Mouse (Mus musculus) ES-Bruce4 (cell line): ENCODE data around the gene Dpp6. TPM values are rescaled to one million over a fixed set of nuclear protein-coding genes. Genes with fewer than 3 reads are reported as not detected.

Experiments
- H3K27ac ChIP-seq: 2 replicates; pipeline ENCODE4 v1.5.1; 2012; ENCODE audit warnings: low read length, inconsistent platforms; ENCODE audit not compliant: insufficient read depth
- H3K27me3 ChIP-seq: 2 replicates; pipeline ENCODE4 v1.6.1; 2012; ENCODE audit warnings: mild to moderate bottlenecking, low read length, inconsistent platforms; ENCODE audit not compliant: control insufficient read depth, poor library complexity, insufficient read depth, severe bottlenecking
- H3K36me3 ChIP-seq: 2 replicates; pipeline ENCODE4 v1.6.1; 2012; ENCODE audit warnings: inconsistent platforms, mild to moderate bottlenecking, low read length, moderate library complexity; ENCODE audit not compliant: control insufficient read depth, poor library complexity, insufficient read depth, severe bottlenecking
- H3K4me1 ChIP-seq: one replicate; pipeline ENCODE4 v1.8.1; 2011; ENCODE audit warnings: low read length; ENCODE audit not compliant: control insufficient read depth, insufficient read depth
- H3K4me3 ChIP-seq: 2 replicates; pipeline ENCODE4 v1.5.1; 2011; ENCODE audit warnings: low read depth, mild to moderate bottlenecking, low read length
- H3K9ac ChIP-seq: 2 replicates; pipeline ENCODE4 v1.6.1; 2012; ENCODE audit warnings: low read depth, mild to moderate bottlenecking, inconsistent platforms; ENCODE audit not compliant: poor library complexity, severe bottlenecking
- H3K9me3 ChIP-seq: replicated peaks from 2 replicates; pipeline ENCODE4 v1.6.1; 2012; ENCODE audit warnings: mild to moderate bottlenecking, low read length, inconsistent platforms; ENCODE audit not compliant: control insufficient read depth, poor library complexity, insufficient read depth, severe bottlenecking
- CTCF ChIP-seq: IDR thresholded peaks from one replicate; pipeline ENCODE4 v1.8.1; 2011; ENCODE audit warnings: low read depth, low read length
- EP300 ChIP-seq: IDR thresholded peaks from 2 replicates; pipeline ENCODE4 v1.6.1; 2011; ENCODE audit warnings: low read depth, low read length; ENCODE audit not compliant: insufficient read depth
- POLR2A ChIP-seq: IDR thresholded peaks from one replicate; pipeline ENCODE4 v1.8.1; 2011; ENCODE audit warnings: low read length; ENCODE audit not compliant: insufficient read depth
- polyA plus RNA-seq: library from polyadenylated mRNA; stranded (reverse); fragments of >200 nt; gene quantifications from 2 replicates; pipeline ENCODE4 v1.2.4, GENCODE M21; 2011; ENCODE audit warnings: low read depth; ENCODE audit not compliant: missing spikeins, insufficient read depth, insufficient read length

The Dpp6 gene
- polyA plus RNA-seq, 1 experiment: 4.1 TPM

DNA sequence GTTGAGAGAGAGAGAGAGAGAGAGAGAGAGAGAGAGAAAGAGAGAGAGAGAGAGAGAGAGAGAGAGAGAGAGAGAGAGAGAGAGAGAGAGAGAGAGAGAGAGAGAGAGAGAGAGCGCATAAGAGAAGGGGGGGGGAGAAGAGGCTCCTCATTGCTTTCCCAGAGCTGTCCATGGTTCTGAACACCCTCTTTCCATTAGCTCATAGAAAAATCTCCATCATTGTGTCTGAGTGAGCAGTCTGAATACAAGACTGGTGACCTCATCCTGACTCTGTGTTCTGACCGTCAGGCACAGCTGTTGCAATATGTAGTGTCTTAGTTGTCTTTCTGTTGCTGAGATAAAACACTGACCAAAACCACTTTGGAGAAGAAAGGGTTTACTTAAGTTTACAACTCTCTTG is 235.4 kb downstream of the Dpp6 start:
- no peak overlapping the region for H3K27ac ChIP-seq
- H3K27me3 ChIP-seq: peaks cover 3% of the 10 kb centered on the region; the same call in 1 of the 2 replicates
- no peak overlapping the region for H3K9ac ChIP-seq
- no peak overlapping the region for H3K4me3 ChIP-seq
- H3K9me3 ChIP-seq: no peaks in the 10 kb centered on the region
- no peaks in the 10 kb centered on the region for H3K4me1 ChIP-seq
- H3K36me3 ChIP-seq: no peaks in the 10 kb centered on the region
- TF ChIP-seq POLR2A (no peak), CTCF (no peak), EP300 (no peak)

DNA sequence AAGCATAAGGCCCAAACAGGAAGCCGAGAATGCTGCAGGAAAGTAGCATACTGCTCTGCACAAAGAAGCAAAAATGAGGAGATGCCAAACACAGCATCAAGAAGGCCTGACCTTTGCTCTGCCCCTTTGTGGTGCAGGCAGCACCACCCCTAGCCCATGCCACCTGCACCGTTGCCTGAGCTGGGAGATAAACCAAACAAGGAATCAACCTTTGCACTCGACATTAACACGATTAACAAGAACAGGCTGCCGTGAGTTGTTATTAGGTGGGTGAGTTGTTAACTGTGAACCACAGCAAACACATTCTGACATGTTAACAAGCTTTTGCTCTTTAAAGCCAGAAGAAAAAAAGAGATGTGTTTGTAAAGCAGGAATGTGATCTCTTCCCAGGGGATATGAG is 239.4 kb downstream of the Dpp6 start:
- no peaks in the 10 kb centered on the region for H3K36me3 ChIP-seq
- no peaks in the 10 kb centered on the region for H3K4me1 ChIP-seq
- H3K27me3 ChIP-seq: no peaks in the 10 kb centered on the region
- H3K4me3 ChIP-seq: no peak overlapping the region
- no peak overlapping the region for H3K27ac ChIP-seq
- H3K9me3 ChIP-seq: no peaks in the 10 kb centered on the region
- H3K9ac ChIP-seq: no peak overlapping the region
- TF ChIP-seq EP300: no peak
- TF ChIP-seq POLR2A: no peak
- TF ChIP-seq CTCF: no peak

DNA sequence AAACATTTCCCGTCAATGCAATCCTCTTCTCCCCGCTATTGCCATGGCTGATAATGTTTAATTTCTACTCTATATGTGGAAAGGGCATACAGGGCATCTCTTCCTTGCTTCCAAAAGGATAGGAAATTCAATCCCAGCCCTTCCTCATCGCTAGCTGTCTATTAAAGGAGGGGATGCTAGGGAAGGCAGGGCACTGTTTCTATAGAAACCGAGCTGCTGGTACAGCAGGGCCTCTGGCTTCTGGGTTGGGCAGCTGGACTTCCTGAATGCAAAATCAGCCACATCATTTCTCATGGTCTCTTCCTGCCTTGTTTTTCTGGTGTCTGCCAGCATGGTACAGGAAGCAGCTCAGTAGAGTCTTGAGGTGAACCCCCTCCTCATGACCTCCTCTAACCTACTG is 243.1 kb downstream of the Dpp6 start:
- Histone ChIP-seq H3K27me3 (no peaks in the 10 kb centered on the region), H3K27ac (no peak overlapping the region), H3K4me1 (no peaks in the 10 kb centered on the region), H3K36me3 (no peaks in the 10 kb centered on the region), H3K4me3 (no peak overlapping the region), H3K9me3 (no peaks in the 10 kb centered on the region), H3K9ac (no peak overlapping the region)
- no peak for TF ChIP-seq CTCF
- no peak for TF ChIP-seq POLR2A
- no peak for TF ChIP-seq EP300

- H3K27ac ChIP-seq: no peak overlapping the region
- H3K36me3 ChIP-seq: no peaks in the 10 kb centered on the region
- no peaks in the 10 kb centered on the region for H3K27me3 ChIP-seq
- H3K4me1 ChIP-seq: no peaks in the 10 kb centered on the region
- H3K9me3 ChIP-seq: no peaks in the 10 kb centered on the region
- no peak overlapping the region for H3K4me3 ChIP-seq
- TF ChIP-seq POLR2A (no peak), CTCF (no peak), EP300 (no peak)
- H3K9ac ChIP-seq: no peak overlapping the region
Measured at GRCm38 (mm10) chr5:27063871-27064270, 246.9 kb downstream of the Dpp6 start.

DNA sequence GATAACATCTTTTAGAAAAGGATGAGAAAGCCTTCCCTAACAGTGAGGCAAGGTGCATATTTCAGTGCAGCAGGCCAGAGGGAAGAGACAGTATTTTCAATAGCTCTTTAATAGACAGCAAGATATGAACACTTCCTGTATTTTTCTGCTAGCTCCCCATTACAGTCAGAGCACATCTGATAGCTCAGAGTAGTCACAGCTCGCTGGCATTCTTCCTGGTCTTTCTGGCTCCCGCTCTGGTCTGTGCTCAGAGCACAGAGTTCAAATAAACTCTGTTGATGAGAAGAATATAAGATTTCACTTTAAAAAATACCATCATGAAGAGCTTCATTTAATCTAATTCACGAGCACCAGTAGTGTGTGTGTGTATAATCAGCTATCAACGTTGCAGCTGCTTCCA is 249.8 kb downstream of the Dpp6 start:
- Histone ChIP-seq H3K27ac (no peak overlapping the region), H3K9ac (no peak overlapping the region), H3K9me3 (0 out of 2 replicates have a peak, but pooled peaks cover 4% of the 10 kb centered on the region), H3K36me3 (no peaks in the 10 kb centered on the region), H3K4me1 (no peaks in the 10 kb centered on the region), H3K27me3 (no peaks in the 10 kb centered on the region), H3K4me3 (no peak overlapping the region)
- TF ChIP-seq POLR2A (no peak), EP300 (no peak), CTCF (no peak)

GRCm38 (mm10) chr5:27075131-27075591 is 258.2 kb downstream of the Dpp6 start:
- no peaks in the 10 kb centered on the region for H3K27me3 ChIP-seq

More at GRCm38 (mm10) chr5:27075131-27075591, 258.2 kb downstream of the Dpp6 start:
- peak; percentile 82 for TF ChIP-seq CTCF
- no peak for TF ChIP-seq EP300
- no peak for TF ChIP-seq POLR2A
- no peak overlapping the region for H3K27ac ChIP-seq
- no peak overlapping the region for H3K4me3 ChIP-seq
- H3K36me3 ChIP-seq: no peaks in the 10 kb centered on the region
- 0 out of 2 replicates have a peak, but pooled peaks cover 4% of the 10 kb centered on the region for H3K9me3 ChIP-seq
- H3K4me1 ChIP-seq: no peaks in the 10 kb centered on the region
- H3K9ac ChIP-seq: no peak overlapping the region
